Mouse (Mus musculus) cerebellum, adult 9-11 months (tissue): ENCODE results near the gene Spc24.
"Not testable (repeated sequence)": the region's sequence is repeated elsewhere in the genome, so short reads cannot be mapped to it uniquely, and the experiment has no call there.

ENCODE experiments used
- DNase-seq: peaks from one replicate; pipeline ENCODE4 v3.0.0; 2022

Spc24 gene

DNA sequence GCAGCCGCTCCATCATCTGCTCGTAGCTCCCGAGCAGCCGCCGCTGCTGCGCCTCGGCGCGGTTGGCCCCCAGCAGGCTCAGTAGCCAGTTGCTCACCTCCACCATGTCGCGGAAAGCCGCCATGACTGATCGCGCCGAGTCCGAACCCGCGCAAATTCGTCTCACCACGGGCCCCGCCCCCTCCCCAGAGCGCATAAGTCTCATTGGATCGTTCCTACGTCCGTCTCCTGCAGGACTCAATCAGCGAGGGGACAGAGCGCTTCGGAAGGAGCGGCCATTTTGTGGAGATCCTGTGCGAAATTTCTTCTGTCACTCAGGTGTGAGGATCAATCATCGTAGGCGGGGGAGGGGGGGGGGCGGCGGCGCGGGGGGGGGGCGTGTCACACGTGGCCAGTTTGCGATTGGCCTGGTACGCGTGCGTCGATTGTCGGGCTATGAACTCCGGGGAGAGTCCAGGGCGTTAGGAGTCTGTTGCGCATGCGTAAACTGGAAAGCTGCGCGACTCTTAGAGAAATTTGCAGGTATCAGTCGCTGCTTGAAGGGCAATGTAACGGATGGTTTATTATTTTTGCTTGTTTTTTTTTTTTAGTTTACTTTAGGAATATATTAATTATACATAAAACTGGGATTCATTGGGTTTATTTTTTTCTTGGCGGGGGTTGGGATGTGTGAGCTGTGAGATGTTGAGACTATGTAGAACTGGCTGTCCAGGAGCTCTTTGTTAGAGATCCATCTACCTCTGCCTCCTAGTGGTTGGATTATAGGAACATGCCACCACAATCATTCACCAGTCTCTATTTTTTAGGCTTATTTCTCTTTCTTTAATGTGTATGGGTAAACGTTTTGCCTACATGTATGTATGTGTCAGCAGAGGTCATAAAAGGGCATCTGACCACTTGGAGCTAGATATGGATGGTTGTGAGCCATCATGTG, at the start of gene Spc24:
Gene Spc24 (minus strand): TSS at position 149 of the 934 bp plus-strand sequence.
- peak; percentile 97 for DNase-seq

DNA sequence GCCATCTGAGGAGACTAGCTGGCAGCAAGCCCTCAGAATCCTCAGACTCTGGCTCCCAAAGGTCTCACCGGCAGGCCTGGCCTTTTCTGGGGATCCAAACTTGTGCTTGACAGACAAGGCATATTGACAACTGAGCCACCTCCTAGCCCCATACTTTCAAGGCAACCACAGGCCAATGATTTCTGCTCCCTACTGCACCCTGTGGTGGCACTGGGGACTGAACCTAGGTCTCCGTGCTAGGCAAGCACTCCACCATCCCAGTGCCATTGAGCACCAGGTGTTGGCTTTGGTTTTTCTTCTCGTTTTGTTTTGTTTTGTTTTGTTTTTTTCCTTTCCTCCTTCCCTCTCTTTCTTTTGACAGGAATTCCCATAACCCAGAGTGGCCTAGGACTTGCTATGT, 48.5 kb upstream of the Spc24 start:
- DNase-seq: peak; percentile 17

DNA sequence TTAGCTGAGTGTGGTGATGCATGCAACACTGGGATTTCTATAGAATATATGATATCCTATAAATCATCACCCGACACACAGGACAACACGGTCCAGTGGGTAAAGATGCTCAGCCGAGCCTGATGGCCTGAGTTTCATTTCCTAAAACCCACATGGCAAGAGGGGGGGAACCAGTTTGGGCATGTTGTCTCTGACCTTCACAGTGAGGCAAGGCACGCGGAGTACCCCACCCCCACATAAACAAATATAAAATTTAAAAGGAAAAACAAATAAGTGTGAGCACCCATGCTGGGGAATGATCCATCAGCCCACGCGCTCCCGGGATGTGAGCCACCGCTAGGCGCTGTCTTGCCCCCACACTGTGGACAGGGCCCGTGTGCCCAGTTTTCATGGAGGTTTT, 46.9 kb upstream of the Spc24 start:
- DNase-seq: no peak

DNA sequence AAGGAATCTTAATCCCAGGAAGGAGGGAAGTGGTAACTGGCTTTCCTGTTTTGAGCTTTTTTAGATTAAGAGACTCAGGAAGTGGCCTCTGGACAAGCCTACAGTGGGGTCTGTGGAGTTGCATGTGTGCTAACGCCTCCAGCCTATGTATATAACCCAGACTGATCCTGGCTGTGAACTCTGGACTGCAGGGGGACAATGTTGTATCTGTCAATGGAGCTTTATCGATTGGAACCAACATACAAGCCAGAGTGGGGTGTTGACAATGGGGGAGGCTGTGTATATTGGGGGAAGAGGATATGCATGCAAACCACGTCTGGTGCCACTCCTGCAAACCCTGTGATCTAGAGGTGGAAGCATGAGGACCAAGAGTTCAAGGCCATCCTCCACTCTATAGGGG, 46.3 kb upstream of the Spc24 start:
- DNase-seq: no peak

DNA sequence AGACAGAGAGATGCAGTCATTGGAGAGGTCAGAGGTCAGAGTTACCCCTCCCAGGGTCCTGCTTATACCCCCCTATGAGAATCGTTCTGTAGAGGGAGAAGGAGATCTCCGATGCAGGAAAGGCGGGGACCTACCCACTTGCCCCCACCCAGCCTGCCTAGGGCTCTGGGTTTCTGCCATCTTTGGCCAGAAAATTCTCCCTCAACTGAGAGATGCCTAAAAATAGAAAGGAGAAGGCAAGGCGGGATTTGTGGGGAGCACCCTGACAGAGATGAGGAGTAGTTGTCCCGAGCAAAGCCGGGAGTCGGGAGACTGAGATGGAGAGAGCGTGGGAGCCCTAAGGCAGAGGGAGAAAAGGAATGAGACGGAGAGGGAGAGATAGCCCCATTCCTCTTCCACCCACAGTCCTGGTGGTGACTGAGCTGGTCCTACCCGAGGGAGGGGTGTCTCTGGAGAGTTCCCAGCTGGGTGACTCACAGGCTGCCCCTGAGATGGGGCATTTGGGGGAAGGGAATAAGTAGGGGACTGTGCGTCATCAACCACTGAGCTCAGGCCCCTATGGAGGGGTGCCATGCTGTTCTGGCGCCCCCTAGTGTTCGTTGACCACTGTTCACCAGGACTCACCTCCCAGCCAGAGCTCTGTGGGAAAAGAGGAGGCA, 44.0 kb upstream of the Spc24 start:
- peak; percentile 88 for DNase-seq

DNA sequence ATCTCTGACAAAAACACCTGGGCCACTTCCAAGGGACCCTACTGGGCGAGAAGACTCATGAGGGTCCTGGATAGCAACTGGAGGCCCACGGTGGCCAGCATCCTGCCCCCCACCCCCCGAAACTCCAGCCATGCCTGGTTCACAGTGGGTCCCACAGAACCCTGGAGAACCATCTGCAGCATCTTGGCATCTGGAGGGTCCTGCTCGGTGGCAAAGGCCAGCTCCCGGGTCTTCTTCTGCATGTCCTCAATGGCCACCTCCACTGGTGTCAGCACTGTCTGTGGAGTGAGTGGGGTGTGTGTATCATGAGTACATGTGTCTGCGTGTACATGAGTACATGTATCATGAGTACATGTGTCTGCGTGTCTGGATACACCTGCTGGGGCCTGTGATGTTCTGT, 41.5 kb upstream of the Spc24 start:
- peak; percentile 33 for DNase-seq

DNA sequence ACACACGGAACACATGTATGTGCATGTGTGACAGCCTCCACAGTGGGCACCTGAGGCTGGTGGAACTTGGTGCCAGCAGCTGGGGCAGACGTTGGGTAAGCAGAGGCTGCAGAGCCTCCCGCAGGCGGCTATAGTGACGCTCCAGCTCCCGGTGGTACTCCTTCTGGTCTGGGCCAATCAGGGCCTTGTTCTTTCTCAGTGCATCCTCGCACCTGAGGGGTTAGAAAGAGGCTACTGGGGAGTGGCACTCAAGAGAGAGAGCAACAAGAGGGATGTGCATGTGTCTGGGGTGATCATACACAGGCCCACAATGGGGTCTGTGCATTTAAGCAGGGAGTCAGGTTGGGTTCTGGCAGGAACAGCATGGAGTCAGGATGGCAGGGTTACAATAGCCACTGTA, 41.0 kb upstream of the Spc24 start:
- peak; percentile 28 for DNase-seq

DNA sequence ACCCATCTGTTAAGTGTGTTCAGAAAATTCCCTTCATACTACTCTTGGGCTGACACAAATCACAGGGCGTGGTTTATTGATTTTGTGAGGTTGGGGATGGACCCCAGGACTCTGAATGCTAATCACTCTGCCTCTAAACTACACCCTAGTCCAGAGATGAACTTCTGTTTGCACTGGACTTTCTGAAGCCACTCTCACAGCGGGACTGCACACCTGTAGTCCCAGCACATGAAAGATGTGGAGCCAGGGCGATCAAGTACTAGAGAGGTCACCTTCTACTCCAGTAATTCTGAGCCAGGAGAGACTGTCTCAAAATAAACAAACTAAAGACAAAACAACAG, 38.9 kb upstream of the Spc24 start:
- DNase-seq: no peak

DNA sequence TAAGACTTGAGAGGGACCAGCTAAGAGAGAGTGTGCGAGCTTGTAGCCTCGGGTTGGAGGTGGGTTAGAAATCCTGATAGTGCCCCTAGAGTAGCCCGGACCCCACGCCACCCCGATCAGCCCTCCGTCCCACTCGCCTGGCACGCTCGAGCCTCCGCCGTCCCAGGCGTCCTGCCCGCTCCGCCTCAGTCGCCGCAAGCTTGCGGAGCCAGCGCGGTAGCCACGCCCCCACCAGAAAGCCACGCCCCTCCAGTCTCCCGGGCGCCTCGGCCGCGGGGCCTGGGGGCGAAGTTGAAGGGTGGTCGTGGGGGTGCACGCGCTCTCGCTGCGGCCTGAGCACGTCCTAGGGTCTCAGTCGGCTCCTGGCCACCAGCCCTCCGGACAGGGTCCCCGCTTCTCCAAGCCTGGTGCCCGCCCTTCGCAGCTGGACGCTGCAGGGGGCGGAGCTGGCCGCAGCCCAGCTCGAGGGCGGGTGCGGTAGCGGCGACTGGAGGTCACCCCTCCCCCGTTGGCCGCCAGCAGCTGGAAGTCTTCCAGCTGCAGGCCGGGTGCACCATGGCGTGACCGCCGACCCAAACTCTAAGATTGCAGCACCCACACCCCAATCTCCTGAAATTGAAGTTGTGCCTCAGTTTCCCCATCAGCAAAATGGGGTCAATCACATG, 38.4 kb upstream of the Spc24 start, which contains the start of gene Kank2:
Gene Kank2 (minus strand): TSS at position 400 of the 665 bp plus-strand sequence.
- peak; percentile 79 for DNase-seq

DNA sequence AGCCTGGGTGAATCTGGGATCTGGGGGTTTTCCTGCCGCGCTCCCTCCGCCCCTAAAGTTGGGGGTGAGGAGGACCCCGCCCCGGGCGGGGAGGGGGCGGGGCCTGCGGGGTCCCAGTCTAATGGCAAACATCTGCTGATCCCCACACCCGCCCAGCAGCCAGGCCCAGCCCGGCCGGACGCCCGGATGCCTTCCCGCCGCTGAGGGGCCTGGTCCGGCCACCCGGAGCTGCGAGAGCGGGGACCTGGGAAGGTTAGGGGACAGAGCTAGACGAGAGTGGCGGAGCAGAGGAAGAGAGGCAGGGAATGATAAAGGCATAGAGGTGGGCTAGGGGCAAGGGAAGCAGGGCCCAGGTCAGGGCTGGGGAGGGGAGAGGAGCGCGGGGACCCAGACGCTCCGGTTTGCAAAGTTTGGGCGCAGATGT, 37.8 kb upstream of the Spc24 start:
- DNase-seq: peak; percentile 60

DNA sequence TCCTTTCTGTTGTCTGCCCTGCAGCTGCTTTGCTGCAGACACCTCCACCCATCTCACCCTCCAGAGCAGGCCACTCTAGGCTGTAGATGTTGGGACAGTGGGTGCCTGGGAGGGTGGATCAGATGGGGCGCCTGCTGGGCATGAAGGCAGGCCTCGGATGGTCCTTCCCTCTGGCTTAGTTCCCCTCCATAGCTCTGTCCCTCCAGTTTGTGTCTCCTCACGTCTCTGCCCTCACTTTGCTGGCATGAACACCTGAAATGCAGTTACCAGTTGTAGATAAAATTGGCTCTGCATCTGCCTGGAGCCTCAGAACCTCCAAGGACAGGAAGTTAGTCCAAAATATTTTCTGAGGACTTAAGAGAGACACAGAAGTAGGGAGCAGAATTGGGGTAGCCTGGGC, 36.8 kb upstream of the Spc24 start:
- DNase-seq: no peak

DNA sequence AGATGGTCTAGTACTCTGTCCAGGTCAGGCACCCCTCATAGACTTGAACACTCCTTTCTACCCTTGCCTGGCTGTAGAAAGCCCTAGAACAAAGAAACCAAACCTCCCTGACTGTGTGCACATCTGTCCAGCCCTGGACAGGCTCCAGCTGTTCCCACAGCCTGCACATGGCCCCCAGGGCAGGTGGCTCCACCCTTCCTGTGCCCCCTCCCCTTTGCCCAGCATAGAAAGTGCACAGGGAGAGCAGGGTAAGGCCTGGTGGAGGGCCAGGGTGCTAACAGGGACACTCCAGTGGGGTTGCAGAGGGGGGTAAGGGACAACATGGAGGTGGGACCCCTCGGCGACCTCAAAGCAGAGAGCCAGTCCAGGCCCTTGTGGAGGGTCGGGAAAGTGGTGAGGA, 36.2 kb upstream of the Spc24 start:
- peak; percentile 62 for DNase-seq

DNA sequence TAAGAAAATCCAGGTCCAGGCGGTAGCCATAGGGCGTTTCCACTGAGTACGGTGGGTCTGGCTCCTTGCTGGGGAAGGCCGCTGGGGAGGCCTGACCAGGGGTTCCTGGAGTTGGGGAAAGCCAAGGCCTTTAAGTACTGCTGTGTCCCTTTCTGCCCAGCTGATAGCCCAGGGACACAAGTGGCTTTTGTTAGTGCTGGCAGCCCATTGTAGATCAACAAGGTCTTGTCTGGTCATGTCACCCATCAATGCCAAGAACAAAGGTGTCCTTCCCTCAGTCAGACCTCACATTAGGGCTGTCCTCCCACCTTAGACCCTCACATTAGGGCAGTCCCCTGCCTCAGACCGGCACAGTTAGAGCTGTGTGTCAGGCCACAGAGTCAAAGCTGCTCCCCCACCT, 35.5 kb upstream of the Spc24 start:
- peak; percentile 58 for DNase-seq

DNA sequence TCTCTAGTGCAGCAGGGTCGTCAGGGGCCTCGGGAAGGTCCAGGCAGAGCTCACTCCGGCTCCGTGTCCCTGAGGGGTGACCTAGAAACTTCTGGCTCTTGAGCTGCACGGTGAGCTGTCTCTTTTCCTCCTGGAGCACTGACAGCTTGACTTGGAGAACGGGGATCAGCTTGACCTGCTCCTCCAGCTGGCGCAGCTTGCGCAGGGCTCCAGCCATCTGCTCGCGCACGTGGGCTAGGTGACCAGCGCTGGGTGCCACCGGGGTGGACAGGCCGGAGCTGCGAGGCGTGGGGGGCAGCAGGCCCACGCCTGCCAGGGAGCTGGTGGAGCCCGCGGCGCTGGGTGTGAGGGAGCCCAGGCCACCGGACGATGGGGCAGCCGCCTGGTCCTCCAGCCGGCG, 34.8 kb upstream of the Spc24 start:
- peak; percentile 90 for DNase-seq

DNA sequence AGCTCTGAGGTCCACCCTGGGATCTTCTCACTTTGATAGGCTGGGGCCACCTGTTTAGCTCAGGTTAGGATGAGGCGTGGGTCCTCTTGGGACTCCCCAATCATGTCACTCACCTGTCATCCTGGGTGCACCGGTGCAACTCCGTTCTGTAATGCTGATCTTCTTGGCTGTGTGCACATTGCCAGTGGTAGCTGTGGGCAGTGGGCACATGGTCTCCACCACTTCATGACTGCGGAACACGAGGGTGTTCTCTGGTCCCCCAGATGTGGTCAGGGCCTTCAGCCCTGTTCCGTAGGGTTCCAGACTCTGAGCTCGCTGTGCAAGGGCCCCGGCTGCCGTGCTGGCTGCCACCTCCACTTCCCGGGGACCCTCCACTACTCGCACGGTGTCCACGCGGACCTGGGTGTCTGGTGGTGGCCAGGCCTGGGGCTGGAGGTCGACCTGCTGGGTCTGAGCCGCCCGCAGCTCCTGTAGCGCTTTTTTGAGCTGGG, 34.3 kb upstream of the Spc24 start:
- DNase-seq: peak; percentile 56

DNA sequence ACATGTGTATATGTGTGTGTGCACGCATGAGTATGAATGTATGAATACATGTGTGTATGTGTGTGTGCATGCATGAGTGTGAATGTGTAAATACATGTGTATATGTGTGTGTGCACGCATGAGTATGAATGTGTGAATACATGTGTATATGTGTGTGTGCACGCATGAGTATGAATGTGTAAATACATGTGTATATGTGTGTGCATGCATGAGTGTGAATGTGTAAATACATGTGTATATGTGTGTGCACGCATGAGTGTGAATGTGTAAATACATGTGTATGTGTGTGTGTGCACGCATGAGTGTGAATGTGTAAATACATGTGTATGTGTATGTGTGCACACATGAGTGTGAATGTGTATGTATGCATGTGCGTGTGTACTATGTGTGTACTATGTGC, 33.4 kb upstream of the Spc24 start:
- DNase-seq: not testable (repeated sequence)

DNA sequence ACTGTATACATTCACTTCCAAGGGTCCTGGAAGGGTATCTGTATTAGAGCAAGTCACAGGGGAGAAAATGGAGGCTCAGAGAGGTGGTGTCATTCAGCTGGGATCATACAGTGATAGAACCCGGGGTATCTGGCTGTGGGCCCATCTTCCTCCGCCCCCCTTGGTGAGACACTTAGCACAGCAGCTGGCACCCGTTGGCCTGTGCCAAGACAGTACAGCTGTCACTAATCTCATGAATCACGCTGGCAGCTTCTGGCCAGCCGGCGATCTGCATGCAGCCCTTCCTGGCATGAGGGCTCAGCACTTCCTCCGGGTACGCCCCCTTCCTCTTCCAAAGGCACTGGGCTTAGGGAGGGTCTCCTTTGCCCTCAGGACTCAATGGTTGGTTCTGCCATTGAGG, 32.5 kb upstream of the Spc24 start:
- DNase-seq: peak; percentile 68

DNA sequence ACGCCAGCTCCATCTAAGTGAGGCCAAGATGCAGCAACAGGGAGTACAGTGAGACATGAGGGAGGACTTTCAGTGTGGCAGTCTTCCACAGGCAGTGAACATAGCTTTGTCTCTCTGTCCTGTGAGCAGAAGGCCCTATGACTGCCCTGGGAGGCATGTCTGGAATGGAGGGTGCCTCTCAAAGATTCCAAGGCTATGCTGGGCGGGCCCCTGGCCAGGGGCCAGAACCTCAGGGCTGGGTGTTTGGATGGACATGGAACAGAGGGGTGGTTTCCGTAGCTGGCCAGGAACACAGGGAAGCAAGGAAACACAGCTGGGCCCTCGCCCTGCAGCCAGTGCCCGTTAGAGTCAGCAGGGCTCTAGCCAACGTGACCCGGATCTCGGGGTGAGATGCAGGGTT, 31.8 kb upstream of the Spc24 start:
- DNase-seq: no peak

DNA sequence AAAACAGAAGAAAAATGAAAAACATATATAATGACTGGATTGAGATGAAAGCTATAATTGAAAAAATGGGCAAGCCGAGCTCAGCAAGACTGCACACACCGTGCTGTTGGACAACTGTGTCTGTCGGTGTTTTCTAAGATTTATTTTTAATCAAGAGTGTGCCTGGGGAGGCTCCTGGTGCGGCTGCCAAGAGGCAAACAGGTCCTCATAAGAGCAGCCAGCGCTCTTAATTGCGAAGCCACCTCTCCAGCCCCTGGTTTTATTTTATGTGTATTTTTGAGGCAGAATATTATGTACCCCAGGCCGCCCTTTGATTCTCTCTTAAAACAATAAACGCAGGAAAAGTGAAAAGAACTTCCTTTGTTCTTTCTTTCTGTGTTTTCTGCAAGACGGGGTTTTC, 28.1 kb upstream of the Spc24 start:
- DNase-seq: no peak

DNA sequence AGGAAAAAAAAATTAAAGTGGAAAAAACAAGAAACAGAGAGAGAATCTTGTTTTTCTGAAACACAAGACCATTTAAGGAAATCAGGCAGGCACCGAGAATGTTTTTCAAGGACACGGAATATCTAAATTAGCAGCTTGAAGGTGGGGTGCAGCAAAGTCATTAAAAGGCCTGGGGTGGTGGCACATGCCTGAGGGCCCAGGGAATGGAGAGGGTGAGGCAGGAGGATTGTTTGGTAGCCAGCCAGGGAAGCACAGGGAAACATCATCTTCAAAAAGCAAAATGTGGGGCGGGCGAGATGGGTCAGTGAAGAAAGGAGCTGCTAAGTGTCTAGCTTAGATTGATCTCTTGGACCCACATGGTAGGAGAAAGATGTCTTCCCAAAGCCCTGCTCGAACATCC, 27.6 kb upstream of the Spc24 start:
- no peak for DNase-seq

DNA sequence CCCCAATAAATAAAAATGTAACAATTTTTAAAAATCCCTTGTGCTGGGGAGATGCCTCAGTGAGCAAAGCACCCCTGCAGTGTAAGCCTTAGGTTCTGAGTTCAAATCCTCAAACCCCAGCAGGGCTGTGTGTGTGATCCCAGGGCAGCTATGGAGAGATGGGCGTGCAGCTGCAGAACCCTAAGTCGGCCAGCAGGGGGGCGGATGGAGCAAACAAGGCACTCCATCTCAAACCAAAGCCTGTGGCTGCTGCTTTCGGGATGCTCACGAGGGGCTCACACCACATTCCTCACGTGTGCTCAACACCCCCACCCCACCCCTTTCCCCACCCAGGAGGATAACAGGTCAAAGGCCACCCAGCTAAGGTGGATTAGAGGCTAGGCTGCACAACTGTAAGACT, 26.8 kb upstream of the Spc24 start:
- peak; percentile 64 for DNase-seq

DNA sequence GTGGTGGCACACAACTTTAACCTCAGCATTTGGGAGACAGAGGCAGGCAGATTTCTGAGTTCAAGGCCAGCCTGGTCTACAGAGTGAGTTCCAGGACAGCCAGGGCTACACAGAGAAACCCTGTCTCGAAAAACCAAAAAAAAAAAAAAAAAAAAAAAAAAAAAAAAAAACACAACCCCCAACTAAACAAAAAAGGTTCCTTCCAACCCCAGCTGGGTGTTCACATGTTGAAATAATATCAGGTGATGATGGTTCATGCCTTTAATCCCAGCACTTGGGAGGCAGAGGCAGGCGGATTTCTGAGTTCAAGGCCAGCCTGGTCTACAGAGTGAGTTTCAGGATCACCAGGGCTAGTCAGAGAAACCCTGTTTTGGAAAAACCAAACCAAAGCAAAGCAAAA, 26.2 kb upstream of the Spc24 start:
- not testable (repeated sequence) for DNase-seq

DNA sequence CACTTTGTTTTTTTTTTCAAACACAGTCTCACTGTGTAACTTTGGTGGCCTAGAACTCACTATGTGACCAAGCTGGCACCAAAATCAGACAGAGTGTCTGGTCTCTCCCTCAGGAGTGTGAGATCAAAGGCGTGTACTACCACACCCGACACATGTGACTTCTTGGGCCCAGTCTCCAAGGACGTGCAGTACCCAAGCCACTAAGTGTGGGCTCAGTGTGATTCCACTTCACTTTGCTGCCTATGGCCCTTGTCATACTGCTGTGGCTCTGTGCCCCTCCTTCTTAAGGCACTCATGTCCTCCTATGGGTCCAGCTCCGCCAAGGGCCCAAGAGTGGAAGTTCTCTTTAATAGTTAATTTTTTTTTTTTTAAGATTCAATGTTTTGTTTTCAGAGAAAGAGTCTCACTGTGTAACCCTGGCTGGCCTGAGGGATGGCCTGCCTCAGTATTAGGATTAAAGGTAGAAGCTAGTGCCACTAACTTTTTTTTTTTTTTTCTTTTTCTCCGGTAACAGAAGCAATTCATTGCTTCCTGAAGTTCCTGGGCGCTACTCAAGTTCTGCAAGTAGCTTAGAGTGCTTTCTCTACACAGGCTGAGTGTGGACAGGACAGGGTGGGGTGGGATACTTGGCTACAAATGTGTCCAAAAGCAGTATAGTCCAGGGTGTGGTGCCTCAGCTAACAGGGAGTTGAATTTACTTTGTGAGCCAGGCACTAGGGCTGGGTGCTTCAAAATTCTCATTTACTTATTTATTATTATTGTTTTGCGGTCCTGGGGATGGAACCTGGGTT, 24.6 kb upstream of the Spc24 start:
- DNase-seq: no peak
